Comparison of ENCODE assay signal across 24 mouse cellular contexts in the genomic region with DNA sequence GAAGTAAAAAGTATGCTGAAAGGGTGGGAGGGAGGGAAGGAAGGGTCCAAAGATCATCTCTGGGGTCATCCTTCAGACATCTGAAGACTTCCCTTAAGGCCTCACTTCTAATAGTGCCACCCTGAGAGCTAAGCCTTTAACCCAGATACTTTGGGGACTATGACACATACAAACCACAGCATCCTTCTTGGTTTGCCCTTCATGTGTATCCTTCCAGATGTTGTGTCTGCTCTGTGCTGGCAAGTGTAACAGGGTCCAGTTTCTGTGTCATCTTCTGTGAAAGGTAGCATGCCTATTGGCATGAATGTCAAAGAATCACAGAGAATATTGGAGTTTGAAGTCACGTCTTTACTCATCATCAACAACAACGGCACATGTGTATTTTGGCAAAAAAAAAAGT.
DNase-seq lines count a peak whose midpoint lies in the region; ATAC-seq and TF ChIP-seq lines count a peak whose summit lies in the region.
"Had no signal": no experiment of that assay in that cellular context is flagged by ENCODE, and none has a peak within 500 bp of the region (broad histone marks: within the 10 kb centered on the region; RNA-seq: fewer than 3 reads in every experiment).

No protein-coding gene starts in this region.

- 79% methylated on average over 2 of the region's 2 CpGs for WGBS in heart, adult 2 months
- WGBS in lung, postnatal 0 days: 82% methylated on average over 2 of the region's 2 CpGs

- TF ChIP-seq POLR2A in heart, adult 2 months (IDR thresholded peaks at IDR 0.05; ENCODE audit: insufficient read depth, low read depth, low read length): no peak

- H3K4me1 ChIP-seq in heart, adult 2 months (ENCODE audit: control insufficient read depth, insufficient read depth, low read length): peaks cover 1% of the 10 kb centered on the region
- H3K4me1 ChIP-seq in lung, postnatal 0 days (ENCODE audit: insufficient read depth, low read depth, low read length): no peaks in the 10 kb centered on the region
- H3K4me1 ChIP-seq: embryonic facial prominence, embryonic 10.5 days; embryonic facial prominence, embryonic 12.5 days; forebrain, embryonic 13.5 days; forebrain, embryonic 15.5 days had no signal

- H3K27ac ChIP-seq in heart, adult 2 months: no peak overlapping the region
- H3K27ac ChIP-seq in lung, postnatal 0 days (ENCODE audit: low read length): no peak overlapping the region
- H3K27ac ChIP-seq: embryonic facial prominence, embryonic 10.5 days; embryonic facial prominence, embryonic 12.5 days; forebrain, embryonic 13.5 days; forebrain, embryonic 15.5 days had no signal

- intact Hi-C loops in heart, adult 2 months (cut with DNase I): no loop called here

- H3K4me2 ChIP-seq in lung, postnatal 0 days (replicated peaks; ENCODE audit: low read depth, low read length): no peak overlapping the region
- H3K4me2 ChIP-seq: embryonic facial prominence, embryonic 12.5 days; forebrain, embryonic 13.5 days; forebrain, embryonic 15.5 days had no signal

- H3K79me2 ChIP-seq in heart, adult 2 months (replicated peaks; ENCODE audit: control insufficient read depth, insufficient read depth, low read length): no peaks in the 10 kb centered on the region

- H3K4me3 ChIP-seq in heart, adult 2 months: no peak overlapping the region
- no peak overlapping the region for H3K4me3 ChIP-seq in lung, postnatal 0 days (ENCODE audit: low read depth, low read length)
- H3K4me3 ChIP-seq: embryonic facial prominence, embryonic 10.5 days; embryonic facial prominence, embryonic 12.5 days; forebrain, embryonic 13.5 days; forebrain, embryonic 15.5 days had no signal

- peak; percentile 42 for DNase-seq in heart, adult 11 months
- DNase-seq in heart, adult 2 months: no peak
- peak; percentile 19 to 57 for DNase-seq in natural killer cell, adult 2 months (ENCODE audit: low spot score in 2 of 2)
- no peak for DNase-seq in cerebellum, postnatal 36 days
- DNase-seq in lung, postnatal 0 days (ENCODE audit: low spot score): no peak
- DNase-seq: adrenal gland, postnatal 10 days; adrenal gland, postnatal 25 days; B cell, adult 2 months; cerebellum, adult 11 months; cerebellum, adult 18-20 months; cerebellum, adult 8-10 months; cerebellum, adult 9-11 months; cerebellum, postnatal 14 days; forebrain, postnatal 0 days had no signal

- no peak for TF ChIP-seq CTCF in heart, adult 2 months (IDR thresholded peaks at IDR 0.05)
- no peak for TF ChIP-seq CTCF in lung, postnatal 0 days (IDR thresholded peaks at IDR 0.05)

- no peaks in the 10 kb centered on the region for H3K36me3 ChIP-seq in heart, adult 2 months (ENCODE audit: control insufficient read depth, insufficient read depth, low read length)
- no peaks in the 10 kb centered on the region for H3K36me3 ChIP-seq in lung, postnatal 0 days (ENCODE audit: insufficient read depth, low read length)
- H3K36me3 ChIP-seq: embryonic facial prominence, embryonic 10.5 days; embryonic facial prominence, embryonic 12.5 days; forebrain, embryonic 15.5 days; G1E had no signal

- TF ChIP-seq EP300 in heart, adult 2 months (IDR thresholded peaks at IDR 0.05; ENCODE audit: insufficient read depth, low read depth, low read length): no peak
- TF ChIP-seq EP300 in lung, postnatal 0 days (IDR thresholded peaks at IDR 0.05): no peak

- peak; percentile 38 for ATAC-seq in megakaryocyte, adult 5-6 weeks (ENCODE audit: poor library complexity, severe bottlenecking)
- no peak for ATAC-seq in lung, postnatal 0 days
- ATAC-seq: activated CD4-positive, CD25-positive, alpha-beta regulatory T cell, adult 4 months; CD4-positive, CD25-positive, alpha-beta regulatory T cell, adult 4 months; forebrain, embryonic 13.5 days; forebrain, embryonic 15.5 days; forebrain, postnatal 0 days; Patski had no signal

- H3K9me3 ChIP-seq in lung, postnatal 0 days (ENCODE audit: low read length): no peaks in the 10 kb centered on the region
- H3K9me3 ChIP-seq: embryonic facial prominence, embryonic 10.5 days; forebrain, embryonic 13.5 days; forebrain, embryonic 15.5 days had no signal

- H3K27me3 ChIP-seq in heart, adult 2 months (ENCODE audit: control insufficient read depth, insufficient read depth, low read length): no peaks in the 10 kb centered on the region
- H3K27me3 ChIP-seq in lung, postnatal 0 days (replicated peaks; ENCODE audit: insufficient read depth, low read length): no peaks in the 10 kb centered on the region
- H3K27me3 ChIP-seq: CH12.LX; embryonic facial prominence, embryonic 12.5 days; forebrain, embryonic 13.5 days; forebrain, embryonic 15.5 days; Patski had no signal

- no peak overlapping the region for H3K9ac ChIP-seq in heart, adult 2 months (ENCODE audit: low read depth, low read length)
- no peak overlapping the region for H3K9ac ChIP-seq in lung, postnatal 0 days (replicated peaks; ENCODE audit: low read depth)
- H3K9ac ChIP-seq: embryonic facial prominence, embryonic 12.5 days; forebrain, embryonic 13.5 days; forebrain, embryonic 15.5 days; forebrain, postnatal 0 days had no signal

Comparison
In these comparisons a context has a peak if more than half of its experiments do, and no peak if none do; other contexts are left out.
1. DNase-seq: peak in heart, adult 11 months (single experiment) and natural killer cell, adult 2 months (2 of 2); none in heart, adult 2 months (0 of 2), cerebellum, postnatal 36 days (0 of 2) and lung, postnatal 0 days (single experiment).